Mouse (Mus musculus) limb, embryonic 11.5 days (tissue): ENCODE measurements around the gene Mt4. TPM values are rescaled to one million over a fixed set of nuclear protein-coding genes. Genes with fewer than 3 reads are reported as not detected.

Experiments used
- ATAC-seq: fragments of 200-750 bp; cut with Nextera tagmentation; 2 replicates; pipeline ENCODE4 v1.8.0; 2017; ENCODE audit warnings: low read depth; ENCODE audit not compliant: insufficient number of reproducible peaks, low FRiP score, low TSS enrichment
- DNase-seq: peaks from one replicate; pipeline ENCODE4 v3.0.0-alpha.2; 2015; ENCODE audit warnings: low spot score
- H3K27ac ChIP-seq: fragments of 300-500 bp; sonication (generic); replicated peaks from 2 replicates; pipeline ENCODE4 v1.5.1; 2014; ENCODE audit warnings: low read depth, mild to moderate bottlenecking, low read length
- H3K27me3 ChIP-seq: fragments of 300-500 bp; sonication (generic); 2 replicates; pipeline ENCODE4 v1.6.1; 2014; ENCODE audit warnings: mild to moderate bottlenecking, low read length, mixed read lengths; ENCODE audit not compliant: control insufficient read depth, insufficient read depth
- H3K36me3 ChIP-seq: fragments of 300-500 bp; sonication (generic); 2 replicates; pipeline ENCODE4 v1.6.1; 2014; ENCODE audit warnings: mild to moderate bottlenecking, low read length, moderate library complexity, mixed read lengths; ENCODE audit not compliant: control insufficient read depth, insufficient read depth
- H3K4me1 ChIP-seq: fragments of 300-500 bp; sonication (generic); 2 replicates; pipeline ENCODE4 v1.6.1; 2014; ENCODE audit warnings: low read length, mixed read lengths; ENCODE audit not compliant: control insufficient read depth, insufficient read depth
- H3K4me2 ChIP-seq: fragments of 300-500 bp; sonication (generic); 2 replicates; pipeline ENCODE4 v1.6.1; 2014; ENCODE audit warnings: low read depth, mild to moderate bottlenecking, moderate library complexity; ENCODE audit not compliant: severe bottlenecking
- H3K4me3 ChIP-seq: fragments of 300-500 bp; sonication (generic); 2 replicates; pipeline ENCODE4 v1.5.1; 2014; ENCODE audit warnings: low read depth, low read length
- H3K9ac ChIP-seq: fragments of 300-500 bp; sonication (generic); 2 replicates; pipeline ENCODE4 v1.6.1; 2014; ENCODE audit warnings: mild to moderate bottlenecking, low read length
- H3K9me3 ChIP-seq: fragments of 300-500 bp; sonication (generic); 2 replicates; pipeline ENCODE4 v1.6.1; 2016; ENCODE audit warnings: low read length; ENCODE audit not compliant: control insufficient read depth
- WGBS: fragments of 180-500 bp; shearing (Covaris S2); extraction: QIAGEN DNeasy Blood & Tissue Kit; methylation state at CpG from one replicate; pipeline ENCODE4 v1.1.7; 2014; 5-methylcytosine and 5-hydroxymethylcytosine counted together
- polyA plus RNA-seq: library from polyadenylated mRNA; unstranded; fragments of >200 nt; fragmentation: Nextera tagmentation; extraction: Ambion mirVana; gene quantifications from 2 replicates; pipeline ENCODE4 v1.2.1, GENCODE M21; 2014

The Mt4 gene
- polyA plus RNA-seq, 1 experiment from 2014 or later: not detected

GRCm38 (mm10) chr8:94185791-94186190 lies 48.8 kb downstream of the Mt4 start:
- H3K36me3 ChIP-seq: no peaks in the 10 kb centered on the region
- peaks cover 40% of the 10 kb centered on the region for H3K27me3 ChIP-seq
- H3K4me2 ChIP-seq: no peak overlapping the region
- WGBS: 61% methylated on average over 6 of the region's 6 CpGs
- no peak overlapping the region for H3K4me3 ChIP-seq
- no peaks in the 10 kb centered on the region for H3K9me3 ChIP-seq
- DNase-seq: no peak
- no peak overlapping the region for H3K27ac ChIP-seq
- ATAC-seq: no peak
- H3K9ac ChIP-seq: no peak overlapping the region
- H3K4me1 ChIP-seq: peaks cover 14% of the 10 kb centered on the region

GRCm38 (mm10) chr8:94186542-94186941 lies 49.5 kb downstream of the Mt4 start:
- ATAC-seq: peak; percentile 61
- H3K36me3 ChIP-seq: no peaks in the 10 kb centered on the region
- H3K27ac ChIP-seq: no peak overlapping the region
- no peak overlapping the region for H3K4me3 ChIP-seq
- H3K4me1 ChIP-seq: peaks cover 14% of the 10 kb centered on the region
- H3K9me3 ChIP-seq: no peaks in the 10 kb centered on the region
- no peak overlapping the region for H3K9ac ChIP-seq
- H3K27me3 ChIP-seq: peaks cover 39% of the 10 kb centered on the region
- 3% methylated on average over 17 of the region's 17 CpGs for WGBS
- peak; percentile 86 for DNase-seq
- peak overlapping the region; percentile 13; the same call in 1 of the 2 replicates for H3K4me2 ChIP-seq

GRCm38 (mm10) chr8:94187290-94188002 lies 50.4 kb downstream of the Mt4 start:
- no peak overlapping the region for H3K27ac ChIP-seq
- no peak overlapping the region for H3K4me3 ChIP-seq
- no peak overlapping the region for H3K9ac ChIP-seq
- 33% methylated on average over 21 of the region's 21 CpGs for whole genome bisulfite sequencing
- ATAC-seq: no peak
- peaks cover 32% of the 10 kb centered on the region for H3K27me3 ChIP-seq
- H3K36me3 ChIP-seq: no peaks in the 10 kb centered on the region
- no peaks in the 10 kb centered on the region for H3K9me3 ChIP-seq
- no peak for DNase-seq
- H3K4me1 ChIP-seq: peaks cover 14% of the 10 kb centered on the region
- H3K4me2 ChIP-seq: no peak overlapping the region

Other genes with a start within 250 kb of the Mt4 start
- 37.3 and 44.9 TPM in 2 replicates for gene Amfr, start 124.4 kb upstream of the Mt4 start, polyA plus RNA-seq
- 154 and 162 TPM in 2 replicates for gene Nudt21, start 100.2 kb upstream of the Mt4 start, polyA plus RNA-seq
- 14.4 and 14.6 TPM in 2 replicates for gene Ogfod1, start 100.0 kb upstream of the Mt4 start, polyA plus RNA-seq
- gene Bbs2, start 38.3 kb upstream of the Mt4 start, polyA plus RNA-seq: 16.2 and 17.2 TPM in 2 replicates
- 0.61 TPM in 1 of 2 replicates, not detected in the other for gene Mt3, start 15.4 kb downstream of the Mt4 start, polyA plus RNA-seq
- gene Mt2, start 35.5 kb downstream of the Mt4 start, polyA plus RNA-seq: 21.7 and 23.2 TPM in 2 replicates
- gene Mt1, start 41.9 kb downstream of the Mt4 start, polyA plus RNA-seq: 81.4 and 82.2 TPM in 2 replicates
- 128 and 135 TPM in 2 replicates for gene Nup93, start 77.4 kb downstream of the Mt4 start, polyA plus RNA-seq
- 0.16 TPM in 1 of 2 replicates, not detected in the other for gene Slc12a3, start 192.0 kb downstream of the Mt4 start, polyA plus RNA-seq
- gene Herpud1, start 249.2 kb downstream of the Mt4 start, polyA plus RNA-seq: 61.9 and 62.4 TPM in 2 replicates